Mouse (Mus musculus): ENCODE measurements around the gene Sec23ip.
"Not testable (repeated sequence)": the region's sequence is repeated elsewhere in the genome, so short reads cannot be mapped to it uniquely, and the experiment has no call there.

The Sec23ip gene

DNA sequence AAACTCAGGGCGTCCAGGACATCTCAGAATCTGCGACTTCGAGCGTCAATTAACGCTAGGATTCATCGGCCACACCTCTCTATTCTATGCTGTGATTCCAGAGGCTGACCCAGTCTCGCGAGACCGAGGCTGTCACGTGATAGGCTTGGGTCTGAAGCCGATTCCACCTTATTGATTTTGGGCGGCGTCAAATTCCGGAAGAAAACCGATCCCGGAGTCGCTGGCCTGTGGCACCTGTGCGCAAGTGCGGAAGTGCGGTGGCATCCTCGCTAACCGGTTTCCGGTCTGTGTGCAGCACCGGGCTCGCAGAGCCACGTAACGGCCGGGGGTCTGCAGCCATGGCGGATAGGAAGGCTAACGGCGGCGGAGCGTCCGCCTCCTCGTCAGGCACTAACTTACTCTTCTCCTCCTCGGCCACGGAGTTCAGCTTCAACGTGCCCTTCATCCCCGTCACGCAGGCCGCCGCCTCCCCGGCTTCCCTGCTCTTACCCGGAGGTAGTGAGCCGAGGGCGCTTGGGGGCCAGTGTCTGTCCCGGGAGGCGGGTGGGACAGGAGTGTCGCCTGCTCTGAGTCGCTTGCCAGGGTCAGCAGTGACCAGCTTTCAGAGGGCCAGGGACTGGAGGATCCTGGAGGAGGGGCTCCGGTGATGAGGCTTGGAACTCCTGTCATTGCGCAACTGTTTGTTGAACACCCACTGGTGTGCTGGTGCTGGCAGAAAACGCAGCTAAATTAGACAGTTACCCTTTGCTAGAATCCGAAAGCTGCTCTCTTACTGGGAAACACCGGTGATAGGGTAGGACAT is at the start of gene Sec23ip:
Gene Sec23ip, plus strand, starts transcription at position 260 of the 802 bp plus-strand sequence.
- DNase-seq, result peak; percentile 97

DNA sequence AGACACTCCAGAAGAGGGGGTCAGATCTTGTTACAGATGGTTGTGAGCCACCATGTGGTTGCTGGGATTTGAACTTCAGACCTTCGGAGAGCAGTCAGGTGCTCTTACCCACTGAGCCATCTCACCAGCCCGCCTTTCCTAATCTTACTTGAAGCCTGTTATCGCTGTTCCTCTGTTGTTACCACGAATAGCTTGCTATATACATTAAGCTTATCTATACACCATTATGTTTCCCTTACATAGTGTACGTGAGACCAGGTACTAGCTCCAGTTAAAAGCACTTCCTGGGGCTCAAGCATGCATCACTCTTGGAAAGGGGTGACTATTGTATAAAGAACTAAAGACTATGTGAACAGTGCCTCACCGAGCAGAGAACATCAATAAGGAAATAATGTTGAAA is 44.8 kb upstream of the Sec23ip start:
- not testable (repeated sequence) for DNase-seq

DNA sequence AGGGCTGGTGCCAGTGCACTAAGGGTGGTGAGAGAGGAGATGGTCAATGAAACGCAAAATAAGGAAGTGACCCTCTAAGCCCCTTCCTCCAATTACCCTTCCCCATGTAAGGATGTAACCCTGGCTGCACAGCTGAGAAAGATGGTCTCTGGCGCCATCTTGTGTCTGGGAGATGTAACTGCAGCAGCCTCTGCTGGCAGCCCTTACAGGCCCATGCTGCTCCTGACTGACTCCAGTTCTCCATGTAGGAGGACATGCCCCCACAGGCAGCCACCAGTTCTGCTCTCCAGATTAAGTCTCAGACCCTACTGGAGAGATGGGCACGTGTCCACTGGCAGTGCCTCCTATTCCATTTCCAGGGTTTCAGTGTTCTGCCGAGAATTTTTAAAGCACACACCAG is 39.0 kb upstream of the Sec23ip start:
- peak; percentile 75 for DNase-seq

DNA sequence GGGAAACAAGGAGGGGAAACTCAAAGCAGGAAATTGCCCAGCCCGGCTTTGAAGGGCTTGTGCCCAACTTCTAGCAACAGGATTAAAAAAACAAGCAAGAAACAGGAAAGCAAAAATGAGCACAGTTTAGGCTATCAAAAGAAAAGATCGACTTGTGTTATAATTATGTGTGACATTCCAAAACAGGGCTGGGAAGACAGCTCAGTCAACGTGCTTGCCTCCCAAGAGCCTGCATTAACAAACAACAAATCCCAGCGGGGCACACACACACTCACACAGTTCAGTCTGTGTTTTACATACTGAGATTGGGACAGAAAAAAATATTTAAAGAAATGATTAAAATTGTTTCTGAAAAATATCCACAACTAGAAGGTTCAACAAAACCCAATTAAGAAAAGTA is 26.8 kb upstream of the Sec23ip start:
- no peak for DNase-seq

DNA sequence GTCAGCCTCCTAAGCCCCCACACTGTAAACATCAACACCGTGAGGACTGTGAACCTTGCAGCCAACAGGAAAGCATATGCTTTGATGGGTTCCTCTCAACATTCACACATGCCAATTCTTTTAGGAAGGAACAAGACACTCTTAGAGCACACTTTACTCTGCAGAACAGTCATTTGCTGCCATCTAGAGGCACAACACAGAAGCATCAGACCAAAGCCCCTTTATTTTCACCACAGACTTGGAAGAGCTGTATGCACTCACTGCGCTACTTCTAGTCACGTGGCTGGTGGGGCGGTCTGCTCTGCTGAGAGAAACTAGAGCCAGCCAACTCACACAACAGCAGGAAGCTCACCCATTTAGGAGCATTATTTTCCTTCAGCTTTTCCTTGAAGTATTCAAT is 20.0 kb upstream of the Sec23ip start:
- DNase-seq, result peak; percentile 58

DNA sequence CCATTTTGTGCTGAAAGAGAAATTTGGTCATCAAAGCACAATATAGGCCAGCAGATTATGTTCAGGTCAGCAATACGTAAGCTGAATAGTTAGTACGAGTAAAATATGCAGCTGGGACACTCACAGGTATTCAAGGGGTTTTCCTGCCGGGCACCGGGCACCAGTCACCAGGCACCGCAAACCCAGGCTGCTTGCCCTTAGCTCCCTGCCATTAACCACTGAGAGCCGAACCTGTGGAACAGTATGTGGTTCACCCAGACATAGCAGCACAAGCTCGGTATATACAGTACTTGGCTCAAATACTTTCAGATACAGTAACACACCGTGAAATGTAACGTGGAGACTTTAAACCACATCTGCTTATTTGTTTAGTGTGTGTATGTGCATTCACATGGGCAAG is 19.6 kb upstream of the Sec23ip start:
- DNase-seq, result no peak

DNA sequence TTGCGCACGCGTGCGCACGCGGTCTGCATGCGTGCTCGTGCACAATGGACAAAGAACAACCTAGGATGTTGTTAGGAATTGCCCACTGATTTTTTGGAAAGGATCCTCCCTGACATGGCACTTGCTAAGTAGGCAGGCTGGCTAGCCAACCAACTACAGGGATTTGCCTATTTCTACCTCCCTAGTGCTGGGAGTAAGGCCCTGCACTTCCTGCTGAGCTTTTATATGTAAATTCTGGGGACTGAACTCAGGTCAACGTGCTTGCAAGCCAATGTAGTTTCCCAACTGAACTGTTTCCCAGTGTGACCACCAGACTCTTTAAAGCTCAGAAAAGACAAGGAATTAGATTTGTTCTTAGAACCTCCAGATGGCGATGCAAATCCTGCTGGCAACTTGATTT is 17.7 kb upstream of the Sec23ip start:
- no peak for DNase-seq

DNA sequence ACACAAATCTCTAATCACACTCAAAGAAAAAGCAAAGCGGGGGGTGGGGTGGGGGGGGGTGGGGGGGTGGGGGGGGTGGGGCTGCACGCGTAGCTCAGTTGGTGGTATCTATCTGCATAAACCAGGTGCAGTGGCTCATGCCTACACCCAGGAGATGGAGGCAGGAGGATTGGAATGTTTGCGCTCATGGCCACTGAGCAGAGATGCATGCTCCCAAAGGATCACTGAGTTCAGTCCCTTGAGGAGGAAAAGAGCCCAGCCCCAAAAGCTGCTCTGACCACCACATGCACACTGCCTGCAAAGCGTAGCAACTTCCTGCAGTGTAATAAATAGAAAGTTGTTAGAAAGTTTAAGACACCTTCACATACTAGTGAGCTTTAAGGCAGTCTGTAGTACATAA is 17.0 kb upstream of the Sec23ip start:
- DNase-seq, result no peak

DNA sequence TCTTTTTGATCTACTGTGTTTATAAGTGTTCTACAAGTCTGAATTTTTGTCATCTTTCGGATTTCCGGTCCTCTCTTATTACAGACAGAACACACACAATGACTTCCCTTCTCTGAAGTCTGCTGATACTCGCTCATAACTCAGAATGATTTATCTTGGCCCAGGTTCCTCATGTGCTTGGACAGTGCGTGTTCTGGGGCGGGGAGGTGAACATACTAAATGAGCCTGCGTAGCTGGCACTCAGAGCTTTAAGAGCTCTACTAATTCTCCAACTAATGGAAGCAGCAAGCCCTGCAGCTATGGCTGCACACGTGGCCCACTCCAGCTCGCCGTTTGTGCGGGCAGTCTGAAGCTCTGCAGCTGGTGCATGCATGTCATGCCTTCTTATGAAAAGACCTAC is 16.0 kb upstream of the Sec23ip start:
- no peak for DNase-seq

DNA sequence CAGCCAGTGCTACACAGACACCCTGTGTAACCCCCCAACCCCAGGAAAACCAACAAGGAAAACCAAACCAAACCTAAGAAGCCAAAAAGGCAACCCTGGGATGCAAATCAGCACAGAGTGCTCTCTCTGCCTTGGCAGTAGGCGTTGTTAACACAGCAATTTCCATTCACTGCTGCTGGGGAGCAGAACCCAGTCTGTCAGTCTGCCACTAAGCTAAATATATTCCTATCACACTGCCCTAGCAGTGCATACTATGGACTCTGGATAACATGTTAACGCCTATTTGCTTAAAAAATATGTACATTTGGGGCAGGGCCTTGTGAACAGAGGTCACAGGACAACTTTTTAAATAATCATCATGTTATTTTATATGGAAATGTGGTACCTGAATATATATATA is 13.2 kb upstream of the Sec23ip start:
- DNase-seq, result no peak

DNA sequence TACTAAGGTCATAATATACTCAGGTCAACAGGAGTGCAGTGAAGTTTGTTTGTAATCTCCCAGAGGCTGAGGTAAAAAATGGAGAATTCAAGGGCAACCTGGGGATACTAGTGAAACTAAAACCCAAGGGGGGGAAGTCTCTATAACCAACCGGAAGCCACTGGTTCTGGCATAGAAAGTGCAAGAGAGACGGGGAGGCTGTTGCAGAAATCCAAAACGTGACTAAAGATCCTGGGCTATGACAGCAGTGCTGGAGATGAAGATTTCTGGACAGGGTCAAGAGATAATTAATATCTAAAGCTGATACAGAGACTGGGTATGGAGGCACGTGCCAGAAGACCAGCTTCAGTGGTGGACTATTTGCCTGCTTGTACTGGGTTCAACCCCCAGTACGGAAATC is 6.7 kb upstream of the Sec23ip start:
- DNase-seq, result no peak

DNA sequence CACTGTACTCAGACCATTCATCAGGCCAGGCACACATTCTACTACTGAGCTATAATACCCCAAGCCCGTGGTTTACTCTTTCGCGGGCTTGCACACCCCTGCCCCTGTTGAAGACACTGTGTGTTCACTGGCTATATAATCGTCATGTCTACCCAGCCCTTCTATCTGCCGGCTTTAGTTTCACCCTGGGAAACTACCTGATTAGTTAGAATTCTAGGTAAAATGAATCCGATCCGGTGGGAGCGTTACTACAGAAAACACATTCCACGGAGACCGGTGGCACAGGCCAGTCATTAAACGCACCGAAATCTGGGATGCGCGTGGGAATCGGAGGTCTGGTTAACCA is 5.7 kb upstream of the Sec23ip start:
- DNase-seq, result no peak

DNA sequence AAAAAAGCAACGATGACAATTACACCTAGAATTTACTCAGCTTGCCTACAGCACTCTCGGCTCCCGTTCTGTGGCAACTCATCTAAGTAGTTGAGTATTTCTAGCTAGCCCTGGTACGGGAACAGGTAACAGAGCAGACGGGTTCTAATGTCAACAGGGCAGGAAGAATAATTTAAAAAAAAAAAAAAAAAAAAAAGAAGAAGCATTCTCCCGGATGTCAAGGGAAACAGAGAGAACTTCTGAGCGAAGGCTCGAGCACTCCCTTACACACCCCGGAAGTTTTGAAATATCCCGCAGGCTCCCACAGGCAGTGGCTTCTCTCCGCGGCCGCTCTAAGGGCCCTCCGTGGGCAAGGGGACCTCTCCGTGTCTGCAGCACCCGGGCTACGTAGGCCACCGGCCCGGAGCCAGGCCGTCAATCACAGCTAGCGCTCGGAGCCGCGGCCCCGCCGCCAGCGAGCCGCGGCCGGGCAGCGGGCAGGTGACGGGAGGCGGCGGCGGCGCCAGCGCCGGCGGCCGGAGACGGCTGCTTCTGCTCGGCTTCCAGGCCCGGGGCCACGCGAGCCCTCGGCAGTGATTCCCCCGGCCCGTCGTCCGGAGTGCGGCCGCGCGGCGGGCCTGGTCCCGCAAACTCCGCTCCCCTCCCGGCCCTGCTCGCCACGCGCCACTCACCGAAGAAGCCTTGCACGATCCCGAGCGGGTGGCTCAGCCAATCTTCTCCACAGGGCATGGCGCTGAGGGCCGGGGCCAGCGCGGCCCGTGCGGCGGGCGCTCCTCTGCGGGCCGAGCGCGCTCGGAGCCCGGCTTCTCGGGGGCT is 5.1 kb upstream of the Sec23ip start:
- no peak for DNase-seq

DNA sequence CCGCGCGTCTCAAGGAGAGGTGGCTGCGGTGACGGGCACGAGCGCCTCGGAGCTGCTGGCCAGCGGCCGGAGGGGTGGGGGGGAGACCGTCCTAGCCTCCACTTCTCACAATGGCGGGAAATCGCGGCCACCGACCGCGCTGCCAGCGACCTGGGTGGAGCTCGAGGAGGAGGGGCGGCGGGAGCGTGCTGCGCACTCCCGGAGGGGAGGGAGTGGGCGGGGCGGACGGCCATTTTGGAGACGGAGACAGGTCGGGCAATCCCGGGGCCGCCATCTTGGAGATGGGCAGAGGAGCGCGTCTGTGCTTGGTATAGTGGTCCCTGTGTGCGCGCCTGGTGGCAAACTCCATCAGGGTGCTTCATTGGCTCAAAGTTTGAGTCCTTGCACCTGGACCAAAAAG is 4.4 kb upstream of the Sec23ip start, which contains the start of gene Mcmbp:
Gene Mcmbp, minus strand, starts transcription at position 162 of the 400 bp plus-strand sequence.
- DNase-seq, result peak; percentile 95

DNA sequence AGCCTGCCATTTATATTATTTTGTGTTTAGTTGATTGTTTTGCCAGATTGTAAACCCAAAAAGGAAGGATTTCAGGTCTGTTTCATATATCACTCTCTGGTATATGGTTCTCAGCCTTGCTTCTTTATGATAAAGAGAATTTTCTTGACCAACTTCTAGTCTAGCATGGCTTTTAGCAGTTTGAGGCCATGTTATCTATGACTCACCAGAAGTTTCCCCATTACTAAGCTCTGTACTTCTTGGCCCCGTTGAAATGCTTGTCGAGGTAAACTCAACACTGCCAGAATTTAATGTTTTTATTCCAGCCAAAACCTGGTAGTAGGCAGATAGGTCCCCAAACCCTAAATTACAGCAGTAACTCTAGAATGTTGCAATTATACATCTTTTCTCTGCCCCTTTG is 845 bp upstream of the Sec23ip start:
- no peak for DNase-seq

DNA sequence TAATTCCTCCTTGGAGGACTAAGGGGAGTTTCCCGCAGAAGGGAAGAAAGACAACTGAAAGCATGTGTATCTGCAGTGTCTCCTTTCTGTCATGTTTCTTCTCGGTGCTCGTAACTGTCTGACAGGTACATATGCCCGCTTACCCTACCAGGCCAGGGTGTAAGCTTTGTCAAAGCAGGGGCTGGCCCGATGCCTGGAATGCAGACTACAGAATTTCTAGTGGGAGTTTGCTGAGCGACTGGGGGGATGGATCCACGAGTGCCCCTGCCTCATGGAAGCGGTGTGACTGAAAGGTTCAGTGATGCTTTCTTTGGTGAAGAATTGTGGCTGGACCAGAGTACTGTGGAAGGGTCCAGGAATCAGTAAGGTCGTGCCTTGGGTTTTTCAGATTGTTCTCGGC is 1.4 kb downstream of the Sec23ip start:
- peak; percentile 38 for DNase-seq

DNA sequence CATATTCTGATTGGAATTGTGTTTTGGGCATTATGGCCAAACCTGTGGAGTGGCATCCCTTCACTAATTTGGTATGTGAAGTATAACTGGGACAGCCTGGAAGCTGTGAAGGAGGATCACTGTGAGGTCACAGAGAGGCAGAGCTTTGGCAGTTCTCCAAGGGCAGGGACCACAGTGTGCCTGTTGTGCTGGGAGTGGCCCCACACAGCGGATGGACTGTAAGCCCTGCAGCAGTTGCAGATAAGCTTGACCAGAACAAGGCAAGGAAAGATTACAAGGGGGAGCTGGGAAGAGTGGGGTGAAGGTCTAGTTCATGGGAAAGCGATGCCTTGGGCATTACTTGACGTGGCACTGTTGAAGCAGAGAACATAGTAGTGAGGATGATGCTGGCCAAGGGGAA is 4.0 kb downstream of the Sec23ip start:
- no peak for DNase-seq

DNA sequence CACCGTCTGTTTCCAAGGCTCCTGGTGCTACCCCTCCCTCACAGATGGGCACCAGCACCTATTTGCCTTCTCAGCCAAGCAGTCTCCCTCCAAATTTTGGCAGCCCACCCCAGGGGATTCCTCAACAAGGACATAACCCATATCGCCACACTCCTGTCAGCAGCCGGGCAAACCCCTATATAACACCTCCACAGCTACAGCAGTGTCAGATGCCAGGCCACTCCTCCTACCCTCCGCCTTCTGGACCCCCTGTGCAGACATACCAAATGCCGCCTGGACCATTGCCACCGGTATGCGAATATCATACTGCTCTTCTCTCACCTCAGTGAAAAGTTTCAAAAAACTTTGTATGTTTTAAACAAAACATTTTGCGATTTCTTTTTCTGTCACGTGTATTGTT is 5.6 kb downstream of the Sec23ip start:
- DNase-seq, result peak; percentile 51

DNA sequence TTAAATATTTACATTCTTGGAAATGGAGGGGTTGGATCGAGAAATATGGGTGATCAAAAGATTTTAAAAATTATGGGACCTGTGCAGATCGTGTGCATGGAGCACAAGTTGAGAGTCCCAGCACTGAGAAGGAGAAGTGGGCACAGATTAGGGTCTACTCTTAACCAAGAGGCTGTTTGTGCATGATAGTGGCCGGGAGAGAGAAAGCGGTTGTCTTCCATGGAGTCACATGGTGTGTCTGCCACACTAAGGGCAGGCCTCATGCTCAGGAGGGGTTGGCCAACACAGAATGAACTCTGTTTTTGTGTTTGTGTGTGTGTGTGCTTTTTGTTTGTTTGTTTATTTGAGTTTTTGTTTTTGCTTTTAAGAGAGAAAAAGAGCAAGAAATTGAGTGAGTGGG is 7.3 kb downstream of the Sec23ip start:
- no peak for DNase-seq

DNA sequence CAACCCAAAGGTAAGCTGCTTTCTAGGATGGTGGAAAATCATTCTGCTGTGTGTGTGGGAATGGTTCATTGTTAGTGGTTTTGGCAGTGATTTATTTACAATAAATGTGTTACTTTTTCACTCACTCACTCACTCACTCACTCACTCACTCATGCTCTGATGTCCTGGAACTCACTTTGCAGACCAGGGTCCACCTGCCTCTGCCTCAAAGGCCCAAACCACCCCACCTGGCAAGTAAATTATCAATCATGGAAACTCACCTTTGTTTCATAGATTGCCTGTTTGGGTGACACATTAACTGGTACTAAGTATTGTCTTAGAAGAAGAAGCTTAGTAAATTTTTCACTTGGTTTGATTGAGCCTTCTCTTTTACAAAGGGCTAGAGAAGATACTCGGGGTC is 10.7 kb downstream of the Sec23ip start:
- no peak for DNase-seq

DNA sequence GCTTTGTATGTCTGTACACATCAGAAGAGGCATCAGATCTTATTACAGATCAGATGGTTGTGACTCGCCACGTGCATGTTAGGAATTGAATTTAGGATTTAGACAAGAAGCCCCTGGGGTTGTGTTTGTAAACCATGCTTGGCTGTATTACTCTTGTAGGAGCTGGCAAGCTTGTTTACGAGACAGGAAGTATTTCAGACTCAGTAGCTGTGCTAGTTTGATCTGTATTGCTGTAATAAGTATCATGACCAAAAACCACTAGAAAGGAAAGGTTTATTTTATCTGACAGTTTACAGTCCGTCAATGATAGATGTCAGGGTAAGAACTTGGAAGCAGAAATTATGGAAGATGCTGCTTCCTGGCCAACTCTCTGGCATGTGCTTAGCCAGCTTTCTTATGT is 14.2 kb downstream of the Sec23ip start:
- no peak for DNase-seq

DNA sequence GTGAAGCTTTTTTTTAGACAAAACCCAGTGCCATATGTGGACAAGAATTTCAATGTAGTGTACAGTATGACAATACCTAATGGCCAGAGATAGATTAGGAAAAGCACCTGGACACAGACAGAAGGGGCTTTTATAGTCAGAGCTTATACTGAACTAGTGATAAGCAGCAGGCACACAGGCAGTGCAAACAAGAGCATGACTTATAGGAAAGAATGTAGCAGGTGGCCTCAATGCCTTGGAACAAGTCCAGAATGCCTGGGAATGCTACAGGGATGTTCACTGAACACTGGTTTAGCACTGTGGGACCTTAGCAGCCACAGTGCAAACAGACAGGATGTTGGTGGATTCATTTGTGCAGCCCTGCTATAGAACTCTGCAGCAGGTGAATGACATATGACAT is 22.0 kb downstream of the Sec23ip start:
- DNase-seq, result no peak

DNA sequence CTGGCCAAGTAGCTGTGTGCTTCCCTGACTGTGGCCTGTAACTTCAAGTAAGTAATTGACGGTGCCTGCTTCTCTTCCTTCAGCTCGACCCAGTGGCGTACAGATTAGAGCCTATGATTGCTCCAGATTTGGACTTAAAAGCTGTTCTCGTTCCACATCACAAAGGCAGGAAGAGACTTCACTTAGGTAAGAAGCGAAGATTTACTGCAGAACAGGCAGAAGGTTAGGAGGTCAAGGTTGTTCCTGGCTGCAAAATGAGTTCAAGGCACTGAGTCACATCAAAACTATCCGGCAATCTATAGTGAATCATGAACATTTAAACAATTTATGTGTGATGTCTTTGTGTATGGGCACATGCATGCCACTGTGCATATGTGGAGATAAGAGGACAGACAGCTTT is 32.5 kb downstream of the Sec23ip start:
- no peak for DNase-seq

DNA sequence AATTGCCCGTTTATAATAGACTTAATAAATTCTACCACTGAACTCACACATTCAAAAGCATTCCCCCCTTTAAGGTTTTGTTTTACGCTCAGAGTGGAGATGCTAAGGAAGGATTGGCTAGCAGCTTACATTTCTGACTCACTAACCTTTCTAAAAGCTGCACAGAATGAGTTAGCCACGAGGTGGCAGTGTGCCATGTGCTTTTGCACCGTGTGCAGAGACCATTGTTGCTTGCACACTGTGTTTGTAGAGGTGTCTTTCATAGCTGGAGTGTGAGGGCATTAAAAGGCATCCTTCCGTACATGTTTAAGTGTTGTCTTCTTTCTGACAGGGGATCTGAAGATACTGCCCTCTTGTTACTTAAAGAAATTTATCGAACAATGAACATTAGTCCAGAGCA is 34.6 kb downstream of the Sec23ip start:
- peak; percentile 16 for DNase-seq

DNA sequence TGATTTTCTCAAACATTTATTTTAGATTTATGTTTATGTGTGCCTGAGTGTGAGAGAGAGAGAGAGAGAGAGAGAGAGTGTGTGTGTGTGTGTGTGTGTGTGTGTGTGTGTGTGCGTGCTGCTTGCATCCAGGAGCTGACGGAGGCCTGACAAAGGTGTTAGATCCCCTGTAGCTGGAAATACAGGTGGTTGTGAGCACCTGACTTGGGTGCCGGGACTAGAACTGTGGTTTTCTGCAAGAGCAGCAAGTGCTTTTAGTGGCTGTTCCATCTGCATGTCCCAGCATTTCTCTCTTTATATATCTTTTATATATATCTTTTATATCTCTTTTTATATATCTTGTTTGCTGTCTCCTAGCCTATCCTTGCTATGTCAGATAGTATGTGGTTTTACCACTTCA is 37.1 kb downstream of the Sec23ip start:
- no peak for DNase-seq
